Mouse (Mus musculus) stomach, embryonic 16.5 days (tissue): ENCODE measurements around the gene Gm10570. TPM values are rescaled to one million over a fixed set of nuclear protein-coding genes. Genes with fewer than 3 reads are reported as not detected.

Source experiments
- ATAC-seq: fragments of 200-750 bp; cut with Nextera tagmentation; 2 replicates; pipeline ENCODE4 v1.8.0; 2017; ENCODE audit warnings: moderate number of reproducible peaks, moderate TSS enrichment; ENCODE audit not compliant: insufficient read depth, low FRiP score
- H3K27ac ChIP-seq: fragments of 300-500 bp; sonication (generic); 2 replicates; pipeline ENCODE4 v1.5.1; 2014; ENCODE audit warnings: low read length
- H3K27me3 ChIP-seq: fragments of 300-500 bp; sonication (generic); 2 replicates; pipeline ENCODE4 v1.6.1; 2014; ENCODE audit warnings: low read length, control low read depth, mixed read lengths; ENCODE audit not compliant: control insufficient read depth, insufficient read depth
- H3K36me3 ChIP-seq: fragments of 300-500 bp; sonication (generic); 2 replicates; pipeline ENCODE4 v1.6.1; 2014; ENCODE audit warnings: low read length; ENCODE audit not compliant: control insufficient read depth, insufficient read depth
- H3K4me1 ChIP-seq: fragments of 300-500 bp; sonication (generic); 2 replicates; pipeline ENCODE4 v1.6.1; 2014; ENCODE audit warnings: low read length, control low read depth, mixed read lengths; ENCODE audit not compliant: control insufficient read depth, insufficient read depth
- H3K4me2 ChIP-seq: fragments of 300-500 bp; sonication (generic); 2 replicates; pipeline ENCODE4 v1.6.1; 2014; ENCODE audit warnings: low read depth, low read length, mixed read lengths
- H3K4me3 ChIP-seq: fragments of 300-500 bp; sonication (generic); replicated peaks from 2 replicates; pipeline ENCODE4 v1.5.1; 2014; ENCODE audit warnings: mild to moderate bottlenecking, low read length
- H3K9ac ChIP-seq: fragments of 300-500 bp; sonication (generic); 2 replicates; pipeline ENCODE4 v1.6.1; 2014; ENCODE audit warnings: low read length
- H3K9me3 ChIP-seq: fragments of 300-500 bp; sonication (generic); replicated peaks from 2 replicates; pipeline ENCODE4 v1.6.1; 2016; ENCODE audit warnings: low read length, control low read depth; ENCODE audit not compliant: control insufficient read depth
- WGBS: fragments of 180-500 bp; shearing (Covaris S2); extraction: QIAGEN DNeasy Blood & Tissue Kit; methylation state at CpG from one replicate; pipeline ENCODE4 v1.1.7; 2014; 5-methylcytosine and 5-hydroxymethylcytosine counted together
- polyA plus RNA-seq: library from polyadenylated mRNA; unstranded; fragments of >200 nt; fragmentation: Nextera tagmentation; extraction: Ambion mirVana; gene quantifications from 2 replicates; pipeline ENCODE4 v1.2.1, GENCODE M21; 2015

Gm10570 gene
- polyA plus RNA-seq, 1 experiment from 2014 or later: not detected

DNA sequence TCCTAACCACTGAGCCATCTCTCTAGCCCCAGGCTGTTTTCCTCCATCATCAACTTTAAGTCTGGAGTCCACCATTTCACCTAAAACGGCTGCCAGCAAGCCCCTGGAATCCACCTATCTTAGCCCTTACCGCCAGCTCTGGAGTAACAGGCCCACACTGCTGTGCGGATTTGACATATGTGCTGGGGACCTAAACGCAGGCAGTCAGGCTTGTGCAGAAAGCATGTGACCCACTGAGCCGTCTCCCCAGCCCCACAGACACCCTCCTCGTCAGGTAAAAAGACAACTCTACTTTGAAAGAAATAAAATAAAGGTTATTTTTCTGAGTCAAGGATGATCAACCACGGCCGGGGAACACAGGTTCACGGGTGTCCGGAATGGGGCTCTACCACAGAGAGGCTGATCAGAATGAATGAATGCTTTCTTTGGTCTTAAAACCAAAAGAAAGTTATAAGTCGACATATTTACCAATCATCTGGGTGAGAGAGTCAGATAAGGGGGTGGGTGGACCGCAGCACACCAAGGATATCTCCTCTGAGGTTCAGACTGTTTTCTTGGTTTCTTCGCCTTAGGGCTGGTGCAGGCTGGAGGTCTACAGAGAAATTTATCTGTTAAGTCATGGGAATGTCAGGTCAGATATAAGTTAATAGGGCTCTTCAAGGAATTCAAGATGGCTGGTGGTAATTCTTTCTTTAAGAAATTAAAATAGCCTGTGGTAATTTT, 12.1 kb downstream of the Gm10570 start:
- Histone ChIP-seq H3K27ac (no peak overlapping the region), H3K27me3 (no peaks in the 10 kb centered on the region), H3K9ac (no peak overlapping the region), H3K4me3 (no peak overlapping the region), H3K36me3 (no peaks in the 10 kb centered on the region), H3K4me2 (no peak overlapping the region), H3K4me1 (peaks cover 11% of the 10 kb centered on the region; the same call in 1 of the 2 replicates), H3K9me3 (no peaks in the 10 kb centered on the region)
- no peak for ATAC-seq
- WGBS: 82% methylated on average over 13 of the region's 13 CpGs

DNA sequence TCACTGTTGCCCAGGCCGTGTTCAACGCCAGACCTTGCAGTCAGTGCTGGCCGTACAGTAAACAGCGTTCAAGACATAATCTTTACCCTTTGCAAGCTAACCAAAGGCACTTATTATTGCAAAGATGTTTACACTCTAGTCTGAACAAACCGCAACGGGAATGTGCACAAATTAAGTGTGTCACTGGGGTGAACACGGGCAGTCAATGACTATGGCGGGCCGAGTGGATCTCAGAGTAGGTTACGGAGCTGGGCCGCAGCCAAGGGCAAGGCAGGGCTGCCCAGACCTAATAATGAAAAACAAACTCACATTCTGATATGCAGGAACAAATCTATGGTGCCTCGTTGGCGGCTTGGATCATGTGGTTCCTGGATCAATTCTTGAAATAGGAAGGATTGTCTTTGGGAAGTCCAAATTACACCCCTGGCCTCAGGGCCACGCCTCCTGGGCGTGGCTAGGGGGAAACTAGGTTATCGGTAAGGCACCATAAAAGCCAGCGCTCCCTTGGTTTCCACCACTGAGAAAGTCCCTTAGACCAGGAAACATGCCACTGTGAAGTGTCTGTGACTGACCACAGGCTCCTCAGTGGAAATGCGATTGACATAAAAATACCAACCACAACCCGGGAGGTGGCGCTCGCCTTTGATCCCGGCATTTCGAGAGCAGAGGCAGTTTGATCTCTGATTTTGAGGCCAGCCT, 13.3 kb downstream of the Gm10570 start:
- Histone ChIP-seq H3K27me3 (no peaks in the 10 kb centered on the region; the same call in 1 of the 2 replicates), H3K4me1 (peaks cover 11% of the 10 kb centered on the region; the same call in 1 of the 2 replicates), H3K4me2 (peak overlapping the region; percentile 20; the same call in 1 of the 2 replicates), H3K9ac (peak overlapping the region; percentile 4; the same call in 1 of the 2 replicates), H3K36me3 (no peaks in the 10 kb centered on the region), H3K9me3 (no peaks in the 10 kb centered on the region), H3K27ac (peak overlapping the region; percentile 17; the same call in 1 of the 2 replicates), H3K4me3 (no peak overlapping the region)
- WGBS: 41% methylated on average over 23 of the region's 23 CpGs
- ATAC-seq: peak; percentile 56; the same call in 1 of the 2 replicates

DNA sequence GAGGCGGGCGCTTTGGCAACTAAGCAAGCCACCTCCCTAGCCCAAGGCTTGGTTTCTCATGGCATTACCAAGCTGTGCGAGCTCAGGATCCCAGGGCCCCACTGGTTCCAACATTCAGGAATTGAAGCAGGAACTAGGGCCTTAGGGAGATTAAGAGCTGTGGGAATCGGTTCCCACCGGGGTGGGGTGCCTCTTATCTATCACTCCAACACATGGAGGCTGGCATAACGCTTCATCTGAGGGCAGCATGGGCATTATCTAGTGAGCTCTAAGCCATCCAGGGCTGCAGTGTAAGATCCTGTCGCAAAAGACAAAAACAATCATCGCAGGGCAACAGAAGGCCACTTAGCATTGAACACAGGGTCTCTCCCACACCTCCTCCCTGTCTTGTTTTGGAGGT, 14.0 kb downstream of the Gm10570 start:
- WGBS: 82% methylated on average over 8 of the region's 8 CpGs
- Histone ChIP-seq H3K27me3 (no peaks in the 10 kb centered on the region; the same call in 1 of the 2 replicates), H3K36me3 (no peaks in the 10 kb centered on the region), H3K4me1 (peaks cover 11% of the 10 kb centered on the region; the same call in 1 of the 2 replicates), H3K27ac (no peak overlapping the region), H3K4me2 (no peak overlapping the region), H3K4me3 (no peak overlapping the region), H3K9ac (no peak overlapping the region), H3K9me3 (no peaks in the 10 kb centered on the region)
- ATAC-seq: no peak

GRCm38 (mm10) chr4:130292271-130292670, 16.2 kb downstream of the Gm10570 start:
- Histone ChIP-seq H3K4me1 (peaks cover 11% of the 10 kb centered on the region; the same call in 1 of the 2 replicates), H3K9me3 (no peaks in the 10 kb centered on the region), H3K4me2 (no peak overlapping the region), H3K27me3 (no peaks in the 10 kb centered on the region; the same call in 1 of the 2 replicates), H3K36me3 (no peaks in the 10 kb centered on the region), H3K27ac (no peak overlapping the region), H3K4me3 (no peak overlapping the region), H3K9ac (no peak overlapping the region)
- ATAC-seq: 0 out of 2 replicates have a peak, but pooled peaks have one; percentile 10
- under 1% methylated on average over 4 of the region's 4 CpGs for WGBS

- Histone ChIP-seq H3K27ac (no peak overlapping the region), H3K9me3 (no peaks in the 10 kb centered on the region), H3K9ac (no peak overlapping the region), H3K4me1 (no peaks in the 10 kb centered on the region), H3K36me3 (no peaks in the 10 kb centered on the region), H3K4me2 (no peak overlapping the region), H3K4me3 (no peak overlapping the region), H3K27me3 (no peaks in the 10 kb centered on the region; the same call in 1 of the 2 replicates)
- WGBS: 69% methylated on average over 3 of the region's 3 CpGs
- ATAC-seq: no peak
Observed at GRCm38 (mm10) chr4:130289824-130290223, 18.6 kb downstream of the Gm10570 start.

DNA sequence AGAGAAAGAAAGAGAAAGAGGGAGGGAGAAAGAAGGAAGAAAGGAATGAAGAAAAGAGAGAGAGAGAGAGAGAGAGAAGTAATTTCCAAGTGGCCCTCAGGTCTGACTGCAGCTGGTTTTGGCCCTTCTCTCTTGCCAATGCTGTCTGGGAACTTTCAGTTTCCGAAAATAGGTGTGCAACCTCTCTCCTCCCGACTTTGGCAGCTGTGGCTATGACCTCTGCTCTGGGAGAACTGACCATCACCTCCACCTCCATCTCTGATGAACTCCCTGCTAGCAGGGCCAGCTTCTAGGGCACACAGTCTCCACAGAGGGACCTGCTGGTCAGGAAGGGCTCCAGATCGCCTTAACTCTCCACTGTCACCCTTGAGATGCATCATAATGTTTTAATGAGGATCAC, 21.9 kb downstream of the Gm10570 start:
- H3K4me1 ChIP-seq: no peaks in the 10 kb centered on the region
- WGBS: 42% methylated on average over 3 of the region's 3 CpGs
- ATAC-seq: no peak

GRCm38 (mm10) chr4:130283826-130284225, 24.6 kb downstream of the Gm10570 start:
- WGBS: 79% methylated on average over 9 of the region's 9 CpGs
- H3K9me3 ChIP-seq: no peaks in the 10 kb centered on the region
- no peaks in the 10 kb centered on the region for H3K36me3 ChIP-seq
- H3K4me2 ChIP-seq: no peak overlapping the region
- no peak overlapping the region for H3K9ac ChIP-seq
- H3K4me3 ChIP-seq: no peak overlapping the region
- ATAC-seq: no peak
- no peak overlapping the region for H3K27ac ChIP-seq
- H3K27me3 ChIP-seq: no peaks in the 10 kb centered on the region; the same call in 1 of the 2 replicates
- no peaks in the 10 kb centered on the region for H3K4me1 ChIP-seq

More for the DNA sequence above, 21.9 kb downstream of the Gm10570 start:
- Histone ChIP-seq H3K9ac (no peak overlapping the region), H3K4me3 (no peak overlapping the region), H3K9me3 (no peaks in the 10 kb centered on the region), H3K27ac (no peak overlapping the region), H3K27me3 (no peaks in the 10 kb centered on the region; the same call in 1 of the 2 replicates), H3K4me2 (no peak overlapping the region), H3K36me3 (no peaks in the 10 kb centered on the region)

DNA sequence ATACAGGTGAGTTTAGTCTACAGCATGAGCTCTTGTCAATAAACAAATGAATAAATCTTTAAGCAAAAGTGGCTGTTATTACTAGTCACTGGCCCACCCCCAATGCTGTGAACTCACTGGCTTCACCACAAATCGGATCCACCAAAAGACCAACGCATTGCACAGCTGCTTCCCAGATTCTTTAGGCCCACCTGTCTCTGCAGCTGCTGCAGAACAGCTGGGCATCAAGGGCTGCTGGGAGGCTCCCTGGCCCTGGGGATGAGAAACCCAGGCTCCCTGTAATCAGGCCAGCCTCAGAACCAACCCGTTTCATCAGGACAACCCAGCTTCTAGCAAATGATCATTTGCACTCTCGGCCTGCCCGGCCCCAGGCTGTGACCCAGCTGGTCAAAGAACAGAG, 25.6 kb downstream of the Gm10570 start:
- no peak overlapping the region for H3K27ac ChIP-seq
- H3K9me3 ChIP-seq: no peaks in the 10 kb centered on the region
- no peak for ATAC-seq
- 74% methylated on average over 5 of the region's 5 CpGs for WGBS
- no peak overlapping the region for H3K4me2 ChIP-seq
- H3K27me3 ChIP-seq: no peaks in the 10 kb centered on the region; the same call in 1 of the 2 replicates
- H3K36me3 ChIP-seq: no peaks in the 10 kb centered on the region
- no peaks in the 10 kb centered on the region for H3K4me1 ChIP-seq
- H3K4me3 ChIP-seq: no peak overlapping the region
- no peak overlapping the region for H3K9ac ChIP-seq

DNA sequence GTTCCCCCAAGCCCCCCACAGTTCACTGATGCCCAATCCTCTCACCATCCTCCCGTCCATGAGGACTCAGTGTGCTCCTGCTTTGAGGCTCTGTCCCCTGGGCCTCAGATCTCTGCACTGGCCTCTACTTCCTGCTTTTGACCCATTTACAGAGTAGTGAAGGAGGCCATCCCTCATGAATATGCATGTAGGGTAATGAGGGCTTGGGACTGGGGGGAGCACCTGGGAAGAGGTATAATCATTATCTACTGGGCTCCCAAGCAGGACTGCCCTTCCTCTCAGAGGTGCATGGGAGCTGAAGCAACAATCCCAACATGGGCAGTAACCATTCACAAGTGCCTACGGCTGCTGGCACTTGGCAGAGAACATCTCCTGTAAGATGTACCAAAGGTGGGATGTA, 29.4 kb downstream of the Gm10570 start, which contains the start of gene Serinc2:
Gene Serinc2, minus strand, starts transcription at position 101 of the 400 bp plus-strand sequence.
- Histone ChIP-seq H3K4me3 (no peak within 1 kb of the TSS), H3K27ac (no peak within 1 kb of the TSS)

More for the DNA sequence above, 29.4 kb downstream of the Gm10570 start, which contains the start of gene Serinc2:
- H3K9me3 ChIP-seq: no peaks in the 10 kb centered on the region
- WGBS: 63% methylated on average over 2 of the region's 2 CpGs
- H3K27me3 ChIP-seq: peaks cover 10% of the 10 kb centered on the region; the same call in 1 of the 2 replicates
- H3K36me3 ChIP-seq: no peaks in the 10 kb centered on the region
- H3K4me1 ChIP-seq: peaks cover under 1% of the 10 kb centered on the region; the same call in 1 of the 2 replicates
- ATAC-seq: no peak
- H3K9ac ChIP-seq: no peak within 1 kb of the TSS
- H3K4me2 ChIP-seq: no peak within 1 kb of the TSS
